ENCODE assay signal across 8 mouse cellular contexts in the genomic region with DNA sequence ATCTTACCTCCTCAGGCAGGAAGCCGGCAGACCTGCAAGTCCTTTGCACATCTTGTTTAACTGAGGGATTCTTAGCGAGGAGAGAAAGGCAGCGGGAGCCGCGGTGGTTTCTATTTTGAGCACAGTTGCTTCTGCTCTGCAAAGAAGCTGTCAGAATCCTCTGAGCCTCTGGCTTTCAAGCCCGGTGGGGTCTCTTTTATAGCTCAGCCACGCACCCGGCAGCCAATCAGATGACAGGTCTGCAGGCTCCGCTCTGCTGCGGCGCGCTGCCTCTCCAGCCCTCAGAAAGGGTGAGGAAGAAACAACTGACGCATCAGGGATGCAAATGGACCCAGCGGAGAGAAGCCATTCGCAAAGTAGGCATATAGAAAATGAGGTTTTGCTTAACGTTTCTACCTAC. TPM values are rescaled to one million over a fixed set of nuclear protein-coding genes. Genes with fewer than 3 reads are reported as not detected.
DNase-seq lines count a peak whose midpoint lies in the region; ATAC-seq and TF ChIP-seq lines count a peak whose summit lies in the region.

A gene (minus strand): TSS at position 170 of the 400 bp plus-strand sequence.

- in situ Hi-C loops in CH12.LX (cut with MboI; ENCODE audit: low pct_ligation_motif_present, low pct_unique_long_range_greater_than_20kb, low sequenced_read_pairs): no loop called here

- ATAC-seq in frontal cortex, adult (ENCODE audit: low TSS enrichment): peak; percentile 87
- ATAC-seq in liver, embryonic 16.5 days (ENCODE audit: low read depth): no peak

- H3K27ac ChIP-seq in CH12.LX (ENCODE audit: insufficient read depth, low read depth): no peak within 1 kb of the TSS
- peak within 1 kb of the TSS; percentile 92 for H3K27ac ChIP-seq in layer of hippocampus, adult 2 months
- H3K27ac ChIP-seq in liver, embryonic 16.5 days (ENCODE audit: low read length): no peak within 1 kb of the TSS

- peaks cover 52% of the 10 kb centered on the region for H3K27me3 ChIP-seq in CH12.LX (replicated peaks)
- no peaks in the 10 kb centered on the region for H3K27me3 ChIP-seq in liver, embryonic 16.5 days (ENCODE audit: control insufficient read depth, insufficient read depth, low read depth, low read length)

- TF ChIP-seq RAD21 in CH12.LX (IDR thresholded peaks at IDR 0.05; ENCODE audit: low read depth, low read length): no peak

- dilution Hi-C loops in CH12.LX (cut with MboI; ENCODE audit: extremely low pct_ligation_motif_present, extremely low pct_unique_long_range_greater_than_20kb, low sequenced_read_pairs): no loop called here

- no peaks in the 10 kb centered on the region for H3K79me2 ChIP-seq in CH12.LX (replicated peaks; ENCODE audit: control insufficient read depth, extremely low read depth, insufficient read depth, poor library complexity, severe bottlenecking)

- no peak within 1 kb of the TSS for H3K9ac ChIP-seq in CH12.LX (ENCODE audit: insufficient read depth, low read depth)
- H3K9ac ChIP-seq in liver, embryonic 16.5 days (ENCODE audit: low read depth, low read length): no peak within 1 kb of the TSS

- H3K4me3 ChIP-seq in CH12.LX (replicated peaks in 1 of 3; ENCODE audit: low read depth in 2 of 3, low read length in 2 of 3, poor library complexity in 1 of 3): no peak within 1 kb of the TSS
- peak within 1 kb of the TSS; percentile 79 for H3K4me3 ChIP-seq in layer of hippocampus, adult 2 months
- H3K4me3 ChIP-seq in liver, embryonic 16.5 days (ENCODE audit: low read depth, low read length): no peak within 1 kb of the TSS

- no peaks in the 10 kb centered on the region for H3K9me3 ChIP-seq in CH12.LX (replicated peaks; ENCODE audit: low read length)
- no peaks in the 10 kb centered on the region for H3K9me3 ChIP-seq in liver, embryonic 16.5 days (replicated peaks; ENCODE audit: control insufficient read depth, low read length)

- no peaks in the 10 kb centered on the region for H3K36me3 ChIP-seq in CH12.LX (replicated peaks in 1 of 2; ENCODE audit: control insufficient read depth in 1 of 2, insufficient read depth in 1 of 2, low read length in 1 of 2)
- H3K36me3 ChIP-seq in liver, embryonic 16.5 days (ENCODE audit: control insufficient read depth, insufficient read depth): no peaks in the 10 kb centered on the region

- 2% methylated on average over 16 of the region's 16 CpGs for WGBS in liver, embryonic 16.5 days (ENCODE audit: insufficient replicate concordance)

- intact Hi-C loops in heart, postnatal 36 days (cut with DNase I): loop anchor here (5.0 kb wide), 2 partner anchors 70 to 170 kb away; no protein-coding TSS in a partner anchor

- H3K4me2 ChIP-seq in CH12.LX (ENCODE audit: insufficient read depth, low read depth, poor library complexity, severe bottlenecking): peak within 1 kb of the TSS; percentile 51
- H3K4me2 ChIP-seq in liver, embryonic 16.5 days (ENCODE audit: low read depth, low read length): 0 out of 2 replicates have a peak within 1 kb of the TSS, but pooled peaks have one; percentile 13

- DNase-seq in CH12.LX (ENCODE audit: extremely low read depth): no peak
- peak; percentile 20 for DNase-seq in cerebellum, adult 8-10 months
- DNase-seq in heart, postnatal 36 days: peak; percentile 26 to 37
- peak; percentile 85 to 86 for DNase-seq in layer of hippocampus, adult 2 months (ENCODE audit: low spot score in 2 of 2)
- DNase-seq in ovary, adult 18-20 months (ENCODE audit: low spot score): peak; percentile 30
- DNase-seq in natural killer cell, adult 2 months (ENCODE audit: low spot score in 2 of 2): no peak

- no peak for TF ChIP-seq POLR2A in CH12.LX (IDR thresholded peaks at IDR 0.05; ENCODE audit: low read depth, low read length)

- TF ChIP-seq EP300 in CH12.LX (IDR thresholded peaks at IDR 0.05; ENCODE audit: low read length): no peak

- TF ChIP-seq CTCF in CH12.LX (conservative IDR thresholded peaks at IDR 0.05 in 1 of 2, IDR thresholded peaks at IDR 0.05 in 1 of 2; ENCODE audit: low read depth in 2 of 2, low read length in 2 of 2): no peak
- no peak for TF ChIP-seq CTCF in layer of hippocampus, adult 2 months (conservative IDR thresholded peaks at IDR 0.05)

- no peaks in the 10 kb centered on the region for H3K4me1 ChIP-seq in CH12.LX (ENCODE audit: control insufficient read depth in 1 of 2, insufficient read depth in 2 of 2)
- no peaks in the 10 kb centered on the region for H3K4me1 ChIP-seq in liver, embryonic 16.5 days (ENCODE audit: control insufficient read depth, low read depth, low read length)

TF ChIP-seq in CH12.LX, 34 proteins besides CTCF, POLR2A, EP300 and RAD21:
- TF ChIP-seq ZMIZ1 (IDR thresholded peaks at IDR 0.05; ENCODE audit: low read depth, low read length) (no peak), HCFC1 (IDR thresholded peaks at IDR 0.05; ENCODE audit: low read depth, low read length) (no peak), ZC3H11A (IDR thresholded peaks at IDR 0.05; ENCODE audit: low read depth, low read length) (no peak), JUND (conservative IDR thresholded peaks at IDR 0.05; ENCODE audit: low read depth, low read length) (no peak), ZKSCAN1 (IDR thresholded peaks at IDR 0.05; ENCODE audit: borderline replicate concordance, low read depth, low read length) (no peak), PAX5 (IDR thresholded peaks at IDR 0.05; ENCODE audit: low read length) (no peak), ETS1 (conservative IDR thresholded peaks at IDR 0.05; ENCODE audit: low read depth, low read length) (no peak), SIN3A (IDR thresholded peaks at IDR 0.05; ENCODE audit: low read length) (no peak), UBTF (IDR thresholded peaks at IDR 0.05; ENCODE audit: low read depth, low read length) (no peak), KAT2A (IDR thresholded peaks at IDR 0.05; ENCODE audit: insufficient replicate concordance, low read length) (no peak), MEF2A (IDR thresholded peaks at IDR 0.05; ENCODE audit: borderline replicate concordance, low read depth, low read length) (no peak), POLR2AphosphoS2 (IDR thresholded peaks at IDR 0.05; ENCODE audit: low read depth, low read length) (no peak)
TF ChIP-seq in CH12.LX: peak in this region for 0.

RNA-seq across cellular contexts. Expression of the gene that starts here (rescaled TPM):
- total RNA-seq in CH12.LX (2012; rRNA removed): not detected in 2 replicates
- not detected in 2 replicates for total RNA-seq in CH12.LX (2014; rRNA removed)
- polyA plus RNA-seq in CH12.LX (2012; ENCODE audit: insufficient read length, low read depth): not detected in 2 replicates
- total RNA-seq in heart, postnatal 36 days (2021): 10 to 100 TPM; 13.4 to 18.3 TPM
- 100 to 1,000 TPM; 107 to 122 TPM for total RNA-seq in layer of hippocampus, adult 2 months (2021)
- 0.05 and 0.24 TPM in 2 replicates for polyA plus RNA-seq in liver, embryonic 16.5 days (2015; fragmentation: Nextera tagmentation; extraction: Ambion mirVana)

Comparison
In these comparisons a context has a peak if more than half of its experiments do, and no peak if none do; other contexts are left out.
1. RNA of the gene that starts here (total RNA-seq): 107 to 122 TPM in layer of hippocampus, adult 2 months and 13.4 to 18.3 TPM in heart, postnatal 36 days; not detected in CH12.LX; every median in the first group is over 10 times any median in the second.
2. RNA of the gene that starts here (total RNA-seq): 107 to 122 TPM in layer of hippocampus, adult 2 months; 13.4 to 18.3 TPM in heart, postnatal 36 days; every median in the first group is over 4 times any median in the second.
3. DNase-seq: peak in cerebellum, adult 8-10 months (single experiment), heart, postnatal 36 days (2 of 2), layer of hippocampus, adult 2 months (2 of 2) and ovary, adult 18-20 months (single experiment); none in CH12.LX (single experiment) and natural killer cell, adult 2 months (0 of 2).